ENCODE assay signal across 8 mouse cellular contexts in the genomic region with DNA sequence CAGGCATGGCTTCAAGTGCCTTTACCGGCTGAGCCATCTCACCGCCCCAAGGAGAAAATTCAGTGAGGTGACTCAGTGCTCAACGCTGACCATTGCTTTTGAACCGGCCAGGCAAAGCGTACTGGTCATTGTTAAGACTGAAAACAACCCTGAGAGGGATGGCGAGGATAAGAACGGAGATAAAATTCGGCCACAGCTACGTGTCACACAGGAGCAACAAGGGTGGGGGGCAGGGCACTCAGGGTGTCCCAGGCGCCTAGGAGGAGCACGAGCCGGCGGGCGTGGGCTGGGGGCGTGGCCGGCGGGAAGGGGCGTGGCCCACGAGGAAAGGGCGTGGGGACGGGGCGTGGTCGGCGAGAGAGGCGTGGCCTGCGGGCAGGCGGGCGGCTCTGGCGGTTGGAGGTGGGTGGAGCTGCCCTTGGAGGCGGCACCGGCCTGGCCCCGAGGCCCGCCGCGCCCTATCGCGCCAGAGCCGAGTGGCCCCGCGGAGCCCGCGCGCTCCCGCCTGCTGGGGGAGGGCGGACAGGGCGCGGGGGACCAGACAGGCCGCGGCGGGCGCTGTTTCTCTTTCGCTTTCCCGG.
DNase-seq lines count a peak whose midpoint lies in the region; ATAC-seq lines count a peak whose summit lies in the region.

No protein-coding gene starts in this region.

- peak; percentile 97 for ATAC-seq in common myeloid progenitor, adult 5-6 weeks (replicated peaks; ENCODE audit: low read depth, poor library complexity, severe bottlenecking)
- peak; percentile 97 for ATAC-seq in megakaryocyte progenitor cell, adult 5-6 weeks (replicated peaks; ENCODE audit: poor library complexity)

- DNase-seq in ZHBTc4 (ENCODE audit: low read depth, low spot score): peak; percentile 94
- DNase-seq in gastrocnemius, adult 8-10 months (ENCODE audit: low spot score in 2 of 2): peak; percentile 95
- DNase-seq in induced T-regulatory cell, adult 2 months (ENCODE audit: low read depth): peak; percentile 94
- peak; percentile 68 to 85 for DNase-seq in left cerebral cortex, adult 9 months (ENCODE audit: low spot score in 2 of 2)
- peak; percentile 86 for DNase-seq in right cerebral cortex, postnatal 14 days
- DNase-seq in urinary bladder, postnatal 36 days (ENCODE audit: low spot score in 2 of 2): peak; percentile 97 to 98

Comparison
In these comparisons a context has a peak if more than half of its experiments do, and no peak if none do; other contexts are left out.
1. Peak in every context shown above with its lines: DNase-seq and ATAC-seq.